Mouse (Mus musculus) embryonic fibroblast, embryonic 13.5 days (primary cell): ENCODE results near the gene Ngf.

ENCODE experiments used
- CTCF ChIP-seq: IDR thresholded peaks from 2 replicates; pipeline ENCODE4 v1.5.1; 2011; ENCODE audit warnings: mild to moderate bottlenecking, control low read depth, low read length, moderate library complexity, borderline replicate concordance; ENCODE audit not compliant: insufficient read depth
- POLR2A ChIP-seq: IDR thresholded peaks from 2 replicates; pipeline ENCODE4 v1.6.1; 2011; ENCODE audit warnings: low read depth, mild to moderate bottlenecking, control low read depth, low read length, moderate library complexity

GRCm38 (mm10) chr3:102507666-102508260 is 38.0 kb downstream of the Ngf start:
- TF ChIP-seq CTCF (no peak), POLR2A (no peak)
